Mouse (Mus musculus) left cerebral cortex, adult 8-10 months (tissue): ENCODE measurements around the gene Serpinb6d. TPM values are rescaled to one million over a fixed set of nuclear protein-coding genes. Genes with fewer than 3 reads are reported as not detected.

Source experiments
- DNase-seq, 2 experiments: peaks; one replicate each; pipeline ENCODE4 v3.0.0; 2022; ENCODE audit warnings: low spot score in 2 of 2
- total RNA-seq, 4 experiments: library from RNA; stranded (reverse); gene quantifications; 2 replicates each; pipeline ENCODE4 v1.2.4; 2022

Gene Serpinb6d
- total RNA-seq, result not detected

- no peak for DNase-seq
These were observed at the start of gene Serpinb6d for GRCm38 (mm10) chr13:33661105-33661504. Gene Serpinb6d (plus strand): TSS chr13:33661405.

GRCm38 (mm10) chr13:33622921-33623320 lies 38.3 kb upstream of the Serpinb6d start:
- no peak for DNase-seq

- no peak for DNase-seq
These were observed 18.7 kb upstream of the Serpinb6d start for GRCm38 (mm10) chr13:33642540-33642939.

- no peak for DNase-seq
These were observed 1.3 kb downstream of the Serpinb6d start for GRCm38 (mm10) chr13:33662550-33662949.

GRCm38 (mm10) chr13:33720296-33720695 lies 59.1 kb downstream of the Serpinb6d start:
- DNase-seq, result no peak

Other genes with a start within 250 kb of the Serpinb6d start
- not detected for gene Serpinb9g, start 176.6 kb upstream of the Serpinb6d start, total RNA-seq
- not detected for gene Serpinb6e, start 182.0 kb downstream of the Serpinb6d start, total RNA-seq
- gene Serpinb6c, start 244.3 kb downstream of the Serpinb6d start, total RNA-seq, result 1 to 10 TPM in 1 of 4 experiments, under 1 TPM in 3; 0.39 to 1.7 (median 0.77) TPM